Mouse (Mus musculus) bone marrow macrophage, adult 2 months (primary cell): ENCODE measurements around the gene Cenpm.

ENCODE experiments used
- CTCF ChIP-seq: IDR thresholded peaks from 2 replicates; pipeline ENCODE4 v1.5.1; 2012; ENCODE audit warnings: low read depth, mild to moderate bottlenecking, low read length, moderate library complexity
- POLR2A ChIP-seq: IDR thresholded peaks from 2 replicates; pipeline ENCODE4 v1.6.1; 2012; ENCODE audit warnings: mild to moderate bottlenecking, low read depth, low read length, borderline replicate concordance

- TF ChIP-seq POLR2A (no peak), CTCF (no peak)
Observed at GRCm38 (mm10) chr15:82290252-82290651, 45.7 kb upstream of the Cenpm start.
